Mouse (Mus musculus) cerebellum, adult 2 months (tissue): ENCODE measurements around the gene Xbp1.

ENCODE experiments used
- CTCF ChIP-seq: fragments of 200-500 bp; IDR thresholded peaks from 2 replicates; pipeline ENCODE4 v1.5.1; 2011; ENCODE audit warnings: low read depth, mild to moderate bottlenecking, control low read depth, low read length, moderate library complexity, borderline replicate concordance; ENCODE audit not compliant: insufficient read depth
- POLR2A ChIP-seq: fragments of 200-500 bp; IDR thresholded peaks from 2 replicates; pipeline ENCODE4 v1.6.1; 2011; ENCODE audit warnings: low read length, control low read depth, borderline replicate concordance; ENCODE audit not compliant: insufficient read depth

DNA sequence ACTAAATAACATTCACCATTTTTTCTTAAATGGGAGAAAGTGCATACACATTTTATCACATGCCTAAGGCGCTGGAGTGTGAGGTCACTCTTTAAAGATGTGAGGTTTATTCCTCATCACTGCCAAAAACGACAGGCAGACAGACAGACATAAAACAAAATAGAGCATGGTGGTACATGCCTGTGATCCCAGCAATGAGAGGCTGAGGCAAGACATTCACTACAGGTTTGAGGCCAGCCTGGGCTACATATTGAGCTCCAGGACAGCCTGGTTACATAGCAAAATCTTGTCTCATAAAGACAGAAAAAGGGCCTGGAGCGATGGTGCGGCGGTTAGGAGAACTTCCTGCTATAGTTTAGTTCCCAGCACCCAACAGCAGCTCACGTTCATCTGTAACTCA lies 5.3 kb upstream of the Xbp1 start:
- TF ChIP-seq POLR2A (no peak), CTCF (no peak)
